Mouse (Mus musculus): ENCODE measurements at regions not wholly inside any gene's neighbourhood (a gene's known extent, or its start where the extent isn't known, plus 50 kb on each side); places are given as distances from the start of the nearest gene placed in this dataset.

DNA sequence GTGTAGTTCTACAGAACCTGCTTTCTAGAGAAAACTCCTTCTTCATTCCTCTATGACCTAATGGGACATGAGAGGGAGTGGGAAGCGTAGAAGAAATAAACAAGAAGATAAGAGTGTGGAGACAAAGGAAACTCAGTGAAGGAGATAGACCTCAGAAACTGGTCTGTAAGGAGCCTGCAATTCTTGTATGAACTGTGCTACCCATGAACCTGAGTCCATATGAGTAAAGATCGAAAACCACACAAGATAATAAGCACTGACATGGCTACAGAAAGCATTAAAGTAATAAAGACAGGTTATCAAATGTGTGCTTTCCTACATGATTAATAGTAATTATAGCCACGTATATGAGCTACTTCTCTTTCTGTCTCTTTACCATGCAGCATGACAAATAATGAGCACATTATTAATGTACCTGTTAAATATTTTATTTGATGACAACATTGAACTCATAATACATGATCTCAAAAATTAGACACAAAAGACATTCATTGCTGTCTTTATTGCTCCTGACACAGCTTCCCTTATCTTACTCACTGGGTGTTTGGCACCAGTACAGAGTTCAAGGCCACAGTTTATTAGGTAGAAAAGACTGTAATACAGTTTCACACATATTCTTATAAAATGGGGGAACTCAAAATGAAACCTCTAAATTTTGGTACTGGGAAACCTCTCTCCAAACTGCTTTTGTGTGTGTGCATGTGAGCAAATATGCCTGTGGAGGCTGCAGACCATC, 67.0 kb upstream of the Tle4 start:
- WGBS, result 98% methylated on average over 3 of the region's 3 CpGs
- H3K4me1 ChIP-seq (ENCODE audit: control insufficient read depth, insufficient read depth, low read length), result no peaks in the 10 kb centered on the region
- DNase-seq, result no peak
- H3K4me3 ChIP-seq (replicated peaks; ENCODE audit: insufficient read depth, low read depth, low read length), result no peak overlapping the region
- no peaks in the 10 kb centered on the region for H3K27me3 ChIP-seq (ENCODE audit: control insufficient read depth, insufficient read depth, low read length)
- H3K27ac ChIP-seq (ENCODE audit: insufficient read depth, low read length), result no peak overlapping the region
- TF ChIP-seq CTCF (IDR thresholded peaks at IDR 0.05; ENCODE audit: borderline replicate concordance, insufficient read depth, low read depth, low read length) (no peak), POLR2A (IDR thresholded peaks at IDR 0.05; ENCODE audit: borderline replicate concordance, insufficient read depth, low read length) (no peak)

GRCm38 (mm10) chr19:14664096-14664586, 66.3 kb upstream of the Tle4 start:
- DNase-seq, result no peak
- WGBS, result 59% methylated on average over 2 of the region's 2 CpGs
- no peaks in the 10 kb centered on the region for H3K4me1 ChIP-seq (ENCODE audit: control insufficient read depth, insufficient read depth, low read length)
- no peaks in the 10 kb centered on the region for H3K27me3 ChIP-seq (ENCODE audit: control insufficient read depth, insufficient read depth, low read length)
- no peak for TF ChIP-seq POLR2A (IDR thresholded peaks at IDR 0.05; ENCODE audit: borderline replicate concordance, insufficient read depth, low read length)
- no peak overlapping the region for H3K27ac ChIP-seq (ENCODE audit: insufficient read depth, low read length)
- no peak overlapping the region for H3K4me3 ChIP-seq (replicated peaks; ENCODE audit: insufficient read depth, low read depth, low read length)

DNA sequence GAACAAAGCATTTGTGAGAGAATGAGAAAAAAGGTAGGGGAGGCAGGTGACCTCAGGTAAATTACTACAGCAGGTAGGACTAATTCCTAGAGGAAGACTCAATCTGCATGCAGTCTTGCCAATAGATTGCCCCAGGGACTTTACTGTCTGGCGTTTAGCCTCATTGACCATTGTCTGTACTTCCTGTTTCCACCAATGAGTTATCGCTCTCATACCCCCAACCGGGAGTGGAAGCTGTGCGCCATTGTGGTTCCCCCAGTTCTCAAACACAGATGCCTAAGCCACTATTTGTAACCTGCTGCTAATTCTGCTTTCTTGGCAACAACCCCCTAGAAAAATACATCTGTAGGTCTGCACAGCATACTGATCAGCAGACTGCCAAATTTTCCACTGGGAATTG, 65.5 kb upstream of the Tle4 start:
- H3K27me3 ChIP-seq (ENCODE audit: control insufficient read depth, insufficient read depth, low read length), result no peaks in the 10 kb centered on the region

GRCm38 (mm10) chr19:14659725-14660124, 61.9 kb upstream of the Tle4 start:
- Histone ChIP-seq H3K27ac (ENCODE audit: insufficient read depth, low read length) (no peak overlapping the region), H3K4me1 (ENCODE audit: control insufficient read depth, insufficient read depth, low read length) (no peaks in the 10 kb centered on the region), H3K4me3 (replicated peaks; ENCODE audit: insufficient read depth, low read depth, low read length) (no peak overlapping the region), H3K27me3 (ENCODE audit: control insufficient read depth, insufficient read depth, low read length) (no peaks in the 10 kb centered on the region)
- DNase-seq, result no peak
- TF ChIP-seq CTCF (IDR thresholded peaks at IDR 0.05; ENCODE audit: borderline replicate concordance, insufficient read depth, low read depth, low read length) (no peak), POLR2A (IDR thresholded peaks at IDR 0.05; ENCODE audit: borderline replicate concordance, insufficient read depth, low read length) (no peak)
- 89% methylated on average over 4 of the region's 4 CpGs for WGBS

More for the DNA sequence above, 65.5 kb upstream of the Tle4 start:
- no peak overlapping the region for H3K4me3 ChIP-seq (replicated peaks; ENCODE audit: insufficient read depth, low read depth, low read length)
- no peak overlapping the region for H3K27ac ChIP-seq (ENCODE audit: insufficient read depth, low read length)
- WGBS, result 32% methylated on average over 4 of the region's 4 CpGs
- DNase-seq, result no peak
- no peaks in the 10 kb centered on the region for H3K4me1 ChIP-seq (ENCODE audit: control insufficient read depth, insufficient read depth, low read length)
- TF ChIP-seq CTCF (IDR thresholded peaks at IDR 0.05; ENCODE audit: borderline replicate concordance, insufficient read depth, low read depth, low read length), result no peak
- no peak for TF ChIP-seq POLR2A (IDR thresholded peaks at IDR 0.05; ENCODE audit: borderline replicate concordance, insufficient read depth, low read length)

GRCm38 (mm10) chr19:14658479-14658878, 60.6 kb upstream of the Tle4 start:
- no peak overlapping the region for H3K4me3 ChIP-seq (replicated peaks; ENCODE audit: insufficient read depth, low read depth, low read length)
- no peaks in the 10 kb centered on the region for H3K4me1 ChIP-seq (ENCODE audit: control insufficient read depth, insufficient read depth, low read length)
- DNase-seq, result no peak
- TF ChIP-seq CTCF (IDR thresholded peaks at IDR 0.05; ENCODE audit: borderline replicate concordance, insufficient read depth, low read depth, low read length) (no peak), POLR2A (IDR thresholded peaks at IDR 0.05; ENCODE audit: borderline replicate concordance, insufficient read depth, low read length) (no peak)
- 96% methylated on average over 2 of the region's 2 CpGs for WGBS
- no peaks in the 10 kb centered on the region for H3K27me3 ChIP-seq (ENCODE audit: control insufficient read depth, insufficient read depth, low read length)
- no peak overlapping the region for H3K27ac ChIP-seq (ENCODE audit: insufficient read depth, low read length)

GRCm38 (mm10) chr19:14656022-14656388, 58.2 kb upstream of the Tle4 start:
- TF ChIP-seq POLR2A (IDR thresholded peaks at IDR 0.05; ENCODE audit: borderline replicate concordance, insufficient read depth, low read length), result no peak
- no peak for TF ChIP-seq CTCF (IDR thresholded peaks at IDR 0.05; ENCODE audit: borderline replicate concordance, insufficient read depth, low read depth, low read length)
- H3K27me3 ChIP-seq (ENCODE audit: control insufficient read depth, insufficient read depth, low read length), result no peaks in the 10 kb centered on the region
- H3K4me3 ChIP-seq (replicated peaks; ENCODE audit: insufficient read depth, low read depth, low read length), result no peak overlapping the region
- DNase-seq, result no peak
- H3K27ac ChIP-seq (ENCODE audit: insufficient read depth, low read length), result no peak overlapping the region
- H3K4me1 ChIP-seq (ENCODE audit: control insufficient read depth, insufficient read depth, low read length), result no peaks in the 10 kb centered on the region
- 76% methylated on average over 2 of the region's 2 CpGs for WGBS

DNA sequence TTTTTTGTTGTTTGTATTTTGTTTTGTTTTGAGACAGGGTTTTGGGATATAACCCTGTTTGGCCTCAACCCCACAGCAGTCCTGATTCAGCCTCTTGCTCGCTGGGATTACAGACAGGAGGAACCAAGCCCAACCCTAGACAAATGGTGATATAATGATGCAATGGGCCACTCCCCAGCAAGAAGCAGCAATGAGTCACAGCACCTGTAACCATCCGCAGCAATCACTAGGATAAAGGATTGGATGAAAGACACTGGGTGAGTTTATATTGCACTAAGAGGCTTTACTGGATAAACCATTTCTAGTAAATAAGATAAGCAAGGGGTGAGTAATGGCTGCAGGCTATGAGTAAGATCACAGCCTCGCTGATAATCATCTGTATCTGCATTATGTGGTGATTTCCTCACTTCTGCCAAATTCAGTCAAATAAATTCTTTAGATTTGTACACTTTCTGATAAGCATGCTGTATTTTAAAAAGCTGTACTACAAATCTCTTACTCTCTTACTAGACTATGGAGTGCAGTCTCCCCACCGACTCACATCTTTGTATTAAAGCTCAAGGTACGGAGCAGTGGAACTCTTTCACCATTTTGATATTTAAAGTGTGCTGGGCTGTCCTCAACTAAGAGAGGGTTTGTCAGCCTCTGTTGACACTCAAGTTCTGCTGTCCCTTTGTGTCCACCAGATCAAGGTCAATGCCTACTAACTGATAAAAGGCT, 57.6 kb upstream of the Tle4 start:
- TF ChIP-seq CTCF (IDR thresholded peaks at IDR 0.05; ENCODE audit: borderline replicate concordance, insufficient read depth, low read depth, low read length) (no peak), POLR2A (IDR thresholded peaks at IDR 0.05; ENCODE audit: borderline replicate concordance, insufficient read depth, low read length) (no peak)
- no peak for DNase-seq
- no peaks in the 10 kb centered on the region for H3K4me1 ChIP-seq (ENCODE audit: control insufficient read depth, insufficient read depth, low read length)
- H3K27ac ChIP-seq (ENCODE audit: insufficient read depth, low read length), result no peak overlapping the region
- no peak overlapping the region for H3K4me3 ChIP-seq (replicated peaks; ENCODE audit: insufficient read depth, low read depth, low read length)
- 90% methylated on average over 5 of the region's 5 CpGs for WGBS
- H3K27me3 ChIP-seq (ENCODE audit: control insufficient read depth, insufficient read depth, low read length), result no peaks in the 10 kb centered on the region

All from cerebellum, adult 2 months (tissue).